Comparison of ENCODE assay signal across 21 mouse cellular contexts in the genomic region with DNA sequence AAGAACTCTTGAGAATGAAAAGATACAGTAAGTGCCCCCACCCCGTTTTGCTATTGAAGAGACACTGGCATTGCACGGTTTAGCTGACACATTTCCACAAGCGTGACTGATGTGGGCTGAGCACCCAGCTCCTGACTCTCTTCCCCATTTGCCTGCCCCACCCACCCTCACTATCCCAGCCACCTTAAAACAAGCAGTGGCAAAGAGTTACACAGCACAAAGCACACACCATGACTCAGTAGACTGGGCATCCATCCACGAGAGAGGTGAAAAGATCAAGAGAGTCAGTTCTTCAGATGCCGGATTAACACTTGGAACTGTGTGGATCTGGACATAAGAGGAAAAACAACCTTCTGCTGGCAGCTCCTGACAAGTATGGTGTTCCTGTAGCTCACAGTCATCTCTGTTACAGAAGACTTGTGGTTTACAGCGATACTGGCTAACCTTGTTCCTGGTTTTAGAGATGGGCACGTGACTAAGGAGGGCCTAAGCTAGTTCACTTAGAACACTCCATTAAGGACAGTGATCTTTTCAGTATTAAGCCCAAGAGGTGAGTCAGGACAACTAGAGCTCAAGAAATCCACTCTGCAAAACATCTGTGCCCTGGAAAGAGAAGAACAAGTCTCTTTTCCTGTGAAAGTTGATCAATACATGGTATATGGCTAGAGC. TPM values are rescaled to one million over a fixed set of nuclear protein-coding genes. Genes with fewer than 3 reads are reported as not detected.
DNase-seq lines count a peak whose midpoint lies in the region; ATAC-seq and TF ChIP-seq lines count a peak whose summit lies in the region.
"Had no signal": no experiment of that assay in that cellular context is flagged by ENCODE, and none has a peak within 500 bp of the region (broad histone marks: within the 10 kb centered on the region; RNA-seq: fewer than 3 reads in every experiment).

No protein-coding gene starts in this region.

- no peak overlapping the region for H3K27ac ChIP-seq in heart, embryonic 11.5 days (ENCODE audit: low read depth, low read length)
- no peak overlapping the region for H3K27ac ChIP-seq in left cerebral cortex, adult 2 months
- H3K27ac ChIP-seq: heart, embryonic 10.5 days; hindbrain, embryonic 15.5 days; limb, embryonic 10.5 days; liver, embryonic 13.5 days; midbrain, embryonic 15.5 days had no signal

- no peak for TF ChIP-seq CTCF in left cerebral cortex, adult 2 months (IDR thresholded peaks at IDR 0.05)

- H3K27me3 ChIP-seq in heart, embryonic 11.5 days (ENCODE audit: control insufficient read depth, insufficient read depth, low read length): no peaks in the 10 kb centered on the region
- H3K27me3 ChIP-seq in myocyte (ENCODE audit: control insufficient read depth, insufficient read depth, insufficient read length): no peaks in the 10 kb centered on the region
- H3K27me3 ChIP-seq: hindbrain, embryonic 15.5 days; liver, embryonic 13.5 days; midbrain, embryonic 15.5 days had no signal

- no peak overlapping the region for H3K9ac ChIP-seq in heart, embryonic 11.5 days (ENCODE audit: low read depth, low read length)
- H3K9ac ChIP-seq: hindbrain, embryonic 15.5 days; liver, embryonic 13.5 days; midbrain, embryonic 15.5 days had no signal

- H3K4me1 ChIP-seq in heart, embryonic 11.5 days (ENCODE audit: control insufficient read depth, insufficient read depth, low read length): no peaks in the 10 kb centered on the region
- H3K4me1 ChIP-seq: heart, embryonic 10.5 days; hindbrain, embryonic 15.5 days; limb, embryonic 10.5 days; liver, embryonic 13.5 days; midbrain, embryonic 15.5 days had no signal

- H3ac ChIP-seq in myocyte (ENCODE audit: control insufficient read depth, insufficient read length): no peak overlapping the region

- H3K79me2 ChIP-seq in myocyte (ENCODE audit: control insufficient read depth, insufficient read depth): no peaks in the 10 kb centered on the region

- no peak for TF ChIP-seq POLR2A in myocyte (IDR thresholded peaks at IDR 0.05; ENCODE audit: insufficient read length, low read depth)

- no peaks in the 10 kb centered on the region for H3K9me3 ChIP-seq in heart, embryonic 11.5 days (replicated peaks; ENCODE audit: control insufficient read depth, low read length)
- H3K9me3 ChIP-seq: heart, embryonic 10.5 days; hindbrain, embryonic 15.5 days; limb, embryonic 10.5 days; liver, embryonic 13.5 days; midbrain, embryonic 15.5 days had no signal

- peak; percentile 42 for DNase-seq in heart, adult 11 months
- DNase-seq in 416B (ENCODE audit: low read depth): peak; percentile 34
- DNase-seq in adrenal gland, postnatal 36 days: peak; percentile 22 to 32
- DNase-seq in left cerebral cortex, adult 18-20 months (ENCODE audit: low spot score in 2 of 2): no peak
- no peak for DNase-seq in thymus, postnatal 25 days
- no peak for DNase-seq in left cerebral cortex, adult 2 months (ENCODE audit: extremely low spot score in 1 of 2, low spot score in 2 of 2)
- DNase-seq: cerebellum, adult 9-10 months; embryo, embryonic 11 days; gastrocnemius, postnatal 14 days; kidney, adult 18-20 months; kidney, postnatal 25 days; liver, embryonic 13.5 days; right cerebral cortex, postnatal 25 days had no signal

- WGBS in heart, embryonic 11.5 days (ENCODE audit: insufficient replicate concordance): 68% methylated on average over 7 of the region's 7 CpGs

- no peak overlapping the region for H3K4me3 ChIP-seq in heart, embryonic 11.5 days (ENCODE audit: low read depth, low read length)
- H3K4me3 ChIP-seq in myocyte: no peak overlapping the region
- H3K4me3 ChIP-seq in left cerebral cortex, adult 2 months: no peak overlapping the region
- H3K4me3 ChIP-seq: heart, embryonic 10.5 days; hindbrain, embryonic 15.5 days; limb, embryonic 10.5 days; liver, embryonic 13.5 days; midbrain, embryonic 15.5 days had no signal

- H3K4me2 ChIP-seq in heart, embryonic 11.5 days: no peak overlapping the region
- H3K4me2 ChIP-seq in myocyte (ENCODE audit: low read depth): no peak overlapping the region
- H3K4me2 ChIP-seq: hindbrain, embryonic 15.5 days; liver, embryonic 13.5 days; midbrain, embryonic 15.5 days had no signal

- intact Hi-C loops in left cerebral cortex, adult 2 months (cut with DNase I): no loop called here

- H3K36me3 ChIP-seq in heart, embryonic 11.5 days (ENCODE audit: control insufficient read depth, insufficient read depth, low read length): no peaks in the 10 kb centered on the region
- H3K36me3 ChIP-seq in myocyte (ENCODE audit: control insufficient read depth, insufficient read depth): no peaks in the 10 kb centered on the region
- H3K36me3 ChIP-seq: heart, embryonic 10.5 days; hindbrain, embryonic 15.5 days; limb, embryonic 10.5 days; liver, embryonic 13.5 days; midbrain, embryonic 15.5 days had no signal

- ATAC-seq in heart, embryonic 11.5 days (replicated peaks; ENCODE audit: insufficient number of reproducible peaks, low FRiP score, low TSS enrichment): no peak
- ATAC-seq: activated CD4-positive, CD25-positive, alpha-beta regulatory T cell, adult 4 months; CD4-positive, CD25-positive, alpha-beta regulatory T cell, adult 4 months; midbrain, embryonic 15.5 days had no signal

TF ChIP-seq in myocyte, 11 proteins besides CTCF, POLR2A, EP300 and RAD21:
- TF ChIP-seq USF1 (IDR thresholded peaks at IDR 0.05; ENCODE audit: low read depth): peak; percentile 61
- no peak for TF ChIP-seq E2F4 (IDR thresholded peaks at IDR 0.05; ENCODE audit: insufficient read depth)
- no peak for TF ChIP-seq MYOG (IDR thresholded peaks at IDR 0.05; ENCODE audit: control insufficient read depth in 1 of 3, insufficient read depth in 1 of 3, insufficient read length in 2 of 3, low read depth in 2 of 3)
- no peak for TF ChIP-seq POLR2AphosphoS2 (IDR thresholded peaks at IDR 0.05; ENCODE audit: insufficient read length, low read depth)
- TF ChIP-seq REST (IDR thresholded peaks at IDR 0.05; ENCODE audit: insufficient read depth, insufficient read length): no peak
- no peak for TF ChIP-seq CEBPB (IDR thresholded peaks at IDR 0.05; ENCODE audit: insufficient read depth, poor library complexity, severe bottlenecking)
- TF ChIP-seq TCF12 (IDR thresholded peaks at IDR 0.05; ENCODE audit: insufficient read depth, poor library complexity, severe bottlenecking): no peak
- no peak for TF ChIP-seq TCF3 (IDR thresholded peaks at IDR 0.05; ENCODE audit: insufficient read length, low read depth)

RNA-seq across cellular contexts. Expression of a gene that starts 18.9 kb away (rescaled TPM):
- polyA plus RNA-seq in heart, embryonic 11.5 days (2014; fragmentation: Nextera tagmentation; extraction: Ambion mirVana): 29.4 and 29.8 TPM in 2 replicates
- total RNA-seq in adrenal gland, postnatal 36 days (2021): 1 to 10 TPM; 1.7 to 1.8 TPM
- polyA plus RNA-seq in myocyte (2012; fragmentation: generic; extraction: Trizol): 8.9 TPM
- 1 to 10 TPM in 1 of 2 experiments, under 1 TPM in 1; 0.51 to 1.1 TPM for total RNA-seq in left cerebral cortex, adult 18-20 months (2021)
- total RNA-seq in left cerebral cortex, adult 2 months (2021): under 1 TPM; 0.63 to 0.81 TPM

RNA-seq across cellular contexts. Expression of a gene that starts 48.1 kb away (rescaled TPM):
- 25.8 and 28.7 TPM in 2 replicates for polyA plus RNA-seq in heart, embryonic 11.5 days (2014; fragmentation: Nextera tagmentation; extraction: Ambion mirVana)
- total RNA-seq in adrenal gland, postnatal 36 days (2021): 10 to 100 TPM; 29.3 to 34.5 TPM
- polyA plus RNA-seq in myocyte (2012; fragmentation: generic; extraction: Trizol): 12.6 TPM
- 10 to 100 TPM; 56.1 to 61.6 TPM for total RNA-seq in left cerebral cortex, adult 18-20 months (2021)
- 10 to 100 TPM; 63.0 to 73.4 TPM for total RNA-seq in left cerebral cortex, adult 2 months (2021)

Comparison
In these comparisons a context has a peak if more than half of its experiments do, and no peak if none do; other contexts are left out.
1. DNase-seq: peak in heart, adult 11 months (single experiment), 416B (single experiment) and adrenal gland, postnatal 36 days (2 of 2); none in left cerebral cortex, adult 18-20 months (0 of 2), thymus, postnatal 25 days (single experiment) and left cerebral cortex, adult 2 months (0 of 2).